Mouse (Mus musculus): ENCODE results near the gene Gas7. TPM values are rescaled to one million over a fixed set of nuclear protein-coding genes. Genes with fewer than 3 reads are reported as not detected.

Gas7 gene
- polyA plus RNA-seq, 2 experiments from 2014 or later: 0.34 to 0.52 TPM

DNA sequence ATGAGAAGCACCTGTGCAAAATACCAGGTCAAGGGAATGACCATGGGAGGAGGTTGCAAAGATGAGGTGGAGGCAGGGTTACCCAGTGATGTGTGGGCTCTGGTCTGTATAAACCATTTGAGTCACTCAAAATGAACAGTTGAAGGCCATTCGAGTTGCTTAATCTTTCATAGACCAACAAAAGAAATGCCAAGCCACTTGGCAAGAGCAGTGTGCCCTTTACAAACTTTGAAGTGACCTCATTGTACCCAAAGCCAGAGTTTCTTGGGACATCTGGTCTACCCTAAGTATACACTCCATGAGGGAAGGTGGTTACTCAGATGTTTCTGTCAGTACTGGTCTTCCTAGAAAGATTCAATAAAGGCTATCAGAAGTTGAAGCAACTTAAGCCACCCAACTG is 80.5 kb downstream of the Gas7 start:
- ATAC-seq: no peak

DNA sequence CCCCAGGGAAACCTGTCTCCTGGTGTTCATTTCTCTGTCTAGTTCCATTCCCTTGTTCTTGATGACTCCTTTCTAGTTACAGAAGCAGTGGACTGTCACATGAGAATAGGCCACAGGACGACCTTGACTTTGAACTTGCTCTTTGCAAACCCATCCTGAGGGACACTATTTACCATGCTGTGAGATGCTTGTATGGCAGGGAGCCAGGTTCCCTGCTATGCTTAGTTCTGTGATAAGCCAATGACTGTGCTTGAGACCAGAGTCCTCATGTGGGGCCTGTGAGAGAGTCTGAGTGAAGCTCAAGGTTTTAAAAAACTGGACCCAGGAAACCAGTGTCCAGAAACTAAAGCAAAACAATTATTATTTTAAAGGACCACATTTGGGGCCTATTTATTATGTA is 81.2 kb downstream of the Gas7 start:
- no peak for ATAC-seq

- ATAC-seq: no peak
These were observed 82.1 kb downstream of the Gas7 start for GRCm38 (mm10) chr11:67537353-67537752.

DNA sequence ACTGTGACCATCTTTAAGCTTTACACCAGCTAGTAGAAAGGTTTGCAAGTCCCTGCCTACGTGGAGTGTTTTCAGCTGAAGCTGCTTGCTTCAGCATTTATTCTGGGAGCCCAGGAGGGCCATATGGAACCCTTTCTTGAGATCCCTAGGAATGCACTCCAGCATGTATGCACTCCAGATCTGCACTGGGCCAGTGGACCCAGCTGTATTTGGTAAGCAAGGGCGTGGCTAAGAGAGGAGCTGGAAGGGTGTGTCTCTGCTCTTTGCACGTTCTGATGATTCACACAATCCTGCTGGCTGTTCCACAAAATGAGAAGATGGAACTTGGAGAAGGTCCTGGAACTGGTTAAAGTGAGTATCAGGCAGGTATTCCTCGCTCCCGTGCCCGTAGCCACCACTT is 83.3 kb downstream of the Gas7 start:
- ATAC-seq: no peak

DNA sequence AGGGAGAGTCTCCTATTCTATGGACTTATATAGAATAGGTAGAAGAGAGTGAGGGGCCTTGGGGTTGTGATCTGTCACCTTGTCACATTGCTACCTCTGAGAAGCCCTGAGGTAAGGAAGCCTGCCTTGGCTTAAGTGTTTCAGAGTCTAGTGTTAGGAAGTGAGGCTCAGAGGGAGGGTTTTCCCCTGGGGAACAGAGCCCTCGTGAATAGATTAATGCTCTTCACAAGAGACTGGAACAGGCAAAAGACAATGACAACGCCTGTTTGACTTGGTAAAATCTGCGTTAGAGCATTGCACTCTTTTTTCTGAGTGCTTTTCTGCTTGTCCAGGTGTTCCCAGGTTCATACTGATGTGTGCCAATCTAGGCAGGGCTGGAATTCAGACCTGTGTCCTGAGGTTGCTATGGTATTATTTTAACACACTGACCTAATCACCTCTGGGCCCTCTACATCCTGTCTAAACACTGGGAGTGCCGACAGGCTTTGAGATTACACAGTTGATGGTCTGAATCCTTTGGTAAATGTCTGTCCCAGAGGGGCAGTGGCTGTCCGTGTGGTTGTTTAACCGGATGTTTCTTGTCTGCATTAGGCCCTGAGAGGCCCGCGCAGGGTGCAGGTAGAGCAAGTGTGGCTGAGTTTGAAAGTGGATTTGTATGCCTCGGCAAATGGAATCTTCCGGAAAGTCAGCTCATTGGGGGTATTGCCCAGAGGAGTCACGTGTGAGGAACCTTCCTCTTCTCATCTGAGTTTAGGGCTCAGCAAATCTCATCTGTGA is 89.6 kb downstream of the Gas7 start:
- ATAC-seq: no peak

DNA sequence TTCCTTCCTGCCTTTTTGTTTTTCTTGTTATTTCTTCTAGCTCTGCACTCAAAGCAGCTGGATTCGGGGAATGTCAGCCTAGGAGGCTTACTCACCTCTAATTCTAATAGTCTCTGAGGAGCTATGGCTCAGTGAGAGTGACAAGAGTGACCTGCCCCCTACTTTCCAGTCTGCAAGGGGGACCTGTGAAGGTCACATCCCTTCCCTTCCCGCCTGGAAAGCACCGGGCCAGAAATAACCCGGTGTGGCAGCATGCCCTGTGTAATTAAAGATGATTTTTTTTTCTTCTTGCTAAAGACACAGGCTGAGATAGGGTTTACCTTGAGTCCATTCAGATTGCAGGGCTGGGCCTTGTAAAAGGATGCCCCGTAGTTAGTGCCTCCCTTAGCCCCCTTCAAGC is 91.3 kb downstream of the Gas7 start:
- no peak for ATAC-seq

DNA sequence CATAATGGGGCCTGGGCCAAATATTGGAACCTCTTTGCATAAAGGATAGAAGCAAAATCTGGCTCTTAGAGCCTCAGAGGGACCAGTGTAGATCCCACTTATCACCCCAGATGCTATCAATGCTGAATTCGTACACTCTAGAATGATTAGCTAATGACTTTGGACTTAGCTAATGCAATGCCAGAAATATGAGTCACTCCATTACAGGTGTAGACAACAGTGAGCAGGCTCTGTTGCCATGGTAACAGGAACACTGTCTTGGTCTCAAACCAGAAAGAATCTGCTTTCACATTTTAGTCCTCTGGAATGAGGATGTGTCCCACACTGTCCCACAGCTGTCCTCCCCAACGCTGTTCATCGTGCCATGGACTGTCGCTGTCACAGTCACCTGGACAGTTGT is 94.1 kb downstream of the Gas7 start:
- no peak for ATAC-seq

DNA sequence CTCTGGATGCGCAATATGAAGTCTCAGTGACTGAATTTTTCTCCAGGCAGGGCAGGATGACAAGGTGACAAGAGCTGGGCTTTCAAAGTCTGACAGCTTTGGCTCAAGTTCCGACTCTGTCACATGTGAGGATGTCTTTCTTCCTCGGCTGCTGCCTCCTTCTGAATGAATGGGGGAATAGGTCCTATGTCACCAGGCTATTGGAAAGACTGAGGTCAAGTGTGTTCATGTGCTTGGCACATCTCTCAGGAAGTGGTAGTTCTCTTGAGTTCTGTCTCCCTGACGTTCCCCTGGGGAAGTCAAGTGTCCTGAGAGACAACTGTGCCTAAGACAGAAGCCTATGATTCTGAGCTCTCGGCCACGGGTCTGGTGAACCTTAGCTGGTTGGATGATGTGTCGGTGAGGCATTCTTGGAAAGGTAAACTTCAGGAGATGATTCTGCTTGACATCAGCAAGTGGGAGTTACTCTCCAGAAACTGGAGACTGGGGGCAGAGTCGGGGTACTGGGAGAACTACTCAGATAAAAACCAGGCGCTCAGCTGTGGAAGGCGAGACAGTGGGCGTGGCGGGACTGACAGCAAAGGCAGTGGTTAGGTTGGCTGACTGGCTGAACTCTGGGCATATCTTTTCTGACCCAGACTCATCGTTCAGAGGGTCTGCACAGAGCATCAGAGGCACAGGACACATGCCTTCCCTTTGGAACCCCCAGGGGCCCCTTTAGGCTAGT is 94.7 kb downstream of the Gas7 start:
- ATAC-seq: no peak

- ATAC-seq: no peak
These were observed 97.2 kb downstream of the Gas7 start for GRCm38 (mm10) chr11:67552400-67552799.

DNA sequence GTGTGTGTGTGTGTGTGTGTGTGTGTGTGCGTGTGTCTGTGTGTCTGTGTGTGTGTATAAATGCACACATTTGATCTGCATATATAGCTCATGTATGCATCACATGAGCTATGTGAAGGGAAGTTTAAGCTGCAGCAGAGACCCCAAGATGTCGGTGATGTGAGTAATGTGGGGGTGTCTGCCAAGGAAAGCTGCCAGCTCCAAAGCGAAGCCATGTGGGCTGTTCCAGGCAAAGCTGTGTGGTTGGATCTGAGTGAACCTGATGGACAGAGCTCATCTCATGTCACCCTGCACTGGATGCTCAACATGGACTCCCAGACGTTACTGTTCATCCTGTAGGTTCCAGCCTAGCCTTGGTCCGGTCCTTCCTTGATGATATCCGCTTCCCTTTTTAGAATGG is 99.0 kb downstream of the Gas7 start:
- ATAC-seq: no peak

- no peak for ATAC-seq
These were observed 101.1 kb downstream of the Gas7 start for GRCm38 (mm10) chr11:67556360-67556759.

DNA sequence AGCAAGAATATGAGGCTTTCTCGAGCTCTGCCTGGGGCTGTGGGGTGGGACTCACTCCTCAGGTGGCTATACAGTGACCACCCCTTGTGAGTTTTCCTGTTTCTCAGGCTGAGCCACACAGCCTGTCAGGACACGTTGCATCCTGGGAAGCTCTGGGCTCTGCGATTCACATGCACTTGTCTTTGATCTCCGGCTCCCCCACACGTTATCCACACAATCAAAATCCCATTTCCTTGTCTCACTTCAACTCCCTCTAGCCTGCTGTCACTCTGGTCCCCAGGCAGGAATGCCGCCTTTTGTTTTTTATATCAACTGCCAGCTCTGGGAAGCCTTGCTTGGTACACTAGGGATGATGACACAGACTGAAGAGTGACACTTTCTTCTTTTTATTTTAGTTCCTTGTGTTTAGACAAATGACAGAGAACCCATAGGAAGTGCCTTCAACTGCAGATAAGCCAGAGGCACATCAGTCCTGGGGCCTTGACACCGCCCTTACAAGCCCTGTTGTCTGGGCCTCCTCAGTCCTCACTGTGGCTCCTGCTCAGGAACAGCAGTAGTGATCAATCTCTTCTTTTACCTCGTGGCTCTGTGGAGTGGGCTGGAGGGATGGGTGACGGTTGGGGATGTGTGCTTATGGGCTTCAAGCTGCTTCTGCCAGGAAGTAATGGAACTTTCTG is 103.7 kb downstream of the Gas7 start:
- no peak for ATAC-seq

DNA sequence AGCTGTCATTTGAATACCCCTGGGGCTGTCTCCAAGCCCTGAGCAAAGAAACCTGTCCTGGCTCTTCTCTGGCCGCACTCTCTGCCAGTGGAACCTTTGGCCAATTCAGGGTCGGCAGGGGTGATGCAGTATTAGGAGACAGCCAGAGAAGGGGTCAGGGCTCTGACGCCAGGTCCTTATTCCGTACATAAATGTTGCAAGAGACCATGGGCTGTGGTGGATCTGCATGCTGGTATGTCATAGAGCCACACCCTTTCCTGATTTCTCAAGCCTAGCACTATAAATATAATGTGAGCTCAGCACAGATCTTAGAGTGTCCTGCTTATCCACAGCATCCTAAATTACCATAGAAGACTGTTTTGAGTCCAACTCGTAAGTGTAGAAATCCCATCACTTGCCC is 104.3 kb downstream of the Gas7 start:
- no peak for ATAC-seq

GRCm38 (mm10) chr11:67561631-67562030 is 106.4 kb downstream of the Gas7 start:
- no peak for ATAC-seq

DNA sequence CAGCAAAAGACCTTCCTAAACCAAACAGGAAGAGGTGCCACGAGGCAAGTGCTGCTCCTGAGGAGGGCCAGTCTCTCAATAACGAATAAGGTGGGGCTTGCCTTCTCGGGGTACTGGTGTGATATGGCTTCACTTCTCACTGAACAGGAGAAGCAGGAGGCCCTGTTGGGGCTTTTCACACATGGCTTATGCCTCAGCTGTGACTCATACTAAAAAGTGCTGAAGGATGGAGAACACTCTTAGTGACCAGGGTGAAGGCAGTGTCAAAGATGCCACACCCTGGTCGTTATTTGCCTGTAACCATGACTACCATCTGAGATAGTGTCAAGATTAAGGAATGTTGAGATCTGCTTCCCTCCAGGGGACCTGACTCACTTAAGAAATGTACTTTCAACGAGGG is 107.9 kb downstream of the Gas7 start:
- peak; percentile 53 for ATAC-seq

DNA sequence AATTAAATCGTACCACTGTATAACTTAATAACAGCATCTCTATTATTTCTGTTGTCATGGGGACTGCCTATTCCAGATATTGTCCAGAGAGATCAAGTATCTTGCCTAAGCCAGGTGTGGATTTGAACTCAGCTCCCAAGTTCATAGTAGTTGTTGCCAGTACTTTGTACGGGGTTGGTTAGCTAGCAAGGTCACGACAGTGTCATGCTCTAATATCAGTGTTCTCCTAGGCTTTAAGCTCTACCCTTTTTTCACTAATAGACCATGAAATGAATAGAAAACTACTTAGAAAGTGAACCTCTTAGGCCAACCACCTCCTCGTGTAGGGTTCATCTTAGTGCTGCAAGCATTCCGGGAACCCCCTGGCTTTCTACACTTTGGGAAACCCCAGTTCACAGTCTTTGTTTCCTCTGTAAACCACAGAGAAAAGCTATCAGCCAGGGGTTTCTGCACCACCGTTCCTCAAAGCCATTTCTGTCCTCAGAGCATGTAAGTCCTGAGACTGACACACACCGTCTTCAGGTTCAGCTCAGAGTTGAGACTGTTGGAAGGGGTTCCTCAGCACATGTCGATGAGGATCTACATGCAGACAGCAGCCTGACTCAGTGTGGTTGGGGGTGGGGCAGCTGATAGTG is 108.9 kb downstream of the Gas7 start:
- ATAC-seq: peak; percentile 73

GRCm38 (mm10) chr11:67565512-67565911 is 110.3 kb downstream of the Gas7 start:
- no peak for ATAC-seq

GRCm38 (mm10) chr11:67566704-67567103 is 111.5 kb downstream of the Gas7 start:
- ATAC-seq: no peak

DNA sequence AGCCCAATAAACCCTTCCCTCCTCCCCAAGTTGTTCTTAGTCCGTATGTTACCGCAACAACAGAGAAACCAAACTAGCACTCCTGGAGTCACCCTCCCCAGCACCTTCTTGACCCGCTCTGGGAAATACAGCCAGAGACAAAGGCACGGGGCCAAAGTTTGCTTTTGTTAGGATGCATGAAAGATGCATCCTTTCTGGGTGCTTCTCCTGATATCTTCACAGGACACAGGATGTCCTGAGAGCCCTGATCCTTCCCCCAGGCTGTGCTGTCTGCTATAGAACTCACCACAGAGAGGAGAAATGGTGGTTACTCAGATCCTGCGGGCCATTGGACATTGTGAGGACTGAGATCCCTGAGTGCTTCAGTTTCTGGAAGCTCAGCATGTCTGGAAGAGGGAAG is 111.9 kb downstream of the Gas7 start:
- no peak for ATAC-seq

GRCm38 (mm10) chr11:67567991-67568390 is 112.8 kb downstream of the Gas7 start:
- ATAC-seq: no peak

DNA sequence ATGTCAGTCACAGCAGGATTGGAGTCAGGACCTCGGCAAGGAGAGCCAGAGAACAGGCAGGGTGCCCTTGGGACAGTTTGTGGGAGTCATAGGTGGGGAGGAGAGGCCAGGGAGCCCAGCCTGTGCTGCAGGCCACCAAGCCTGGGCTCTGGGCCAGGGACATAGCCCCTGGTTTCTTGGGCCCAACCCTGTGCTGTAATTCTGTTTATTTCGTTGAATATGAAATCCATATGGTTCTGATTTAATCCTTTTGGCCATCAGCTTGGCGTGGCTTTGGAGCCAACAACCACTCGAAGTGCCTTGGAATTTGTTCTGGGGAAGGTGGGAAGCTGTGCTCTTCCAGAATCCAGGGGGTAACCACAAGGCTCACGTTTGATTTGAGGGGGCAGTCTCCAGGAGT is 113.6 kb downstream of the Gas7 start:
- ATAC-seq: no peak

- no peak for ATAC-seq
These were observed 115.7 kb downstream of the Gas7 start for GRCm38 (mm10) chr11:67570947-67571346.

GRCm38 (mm10) chr11:67574344-67574743 is 119.1 kb downstream of the Gas7 start:
- no peak for ATAC-seq
